Mouse (Mus musculus) midbrain, embryonic 15.5 days (tissue): Measurements from ENCODE around the gene Amz2. TPM values are rescaled to one million over a fixed set of nuclear protein-coding genes. Genes with fewer than 3 reads are reported as not detected.

ENCODE experiments used
- ATAC-seq: fragments of 200-750 bp; cut with Nextera tagmentation; replicated peaks from 2 replicates; pipeline ENCODE4 v1.8.0; 2017; ENCODE audit warnings: moderate TSS enrichment
- H3K27ac ChIP-seq: fragments of 300-500 bp; sonication (generic); 2 replicates; pipeline ENCODE4 v1.5.1; 2015; ENCODE audit warnings: mild to moderate bottlenecking, inconsistent platforms
- H3K27me3 ChIP-seq: fragments of 300-500 bp; sonication (generic); replicated peaks from 2 replicates; pipeline ENCODE4 v1.6.1; 2015; ENCODE audit warnings: inconsistent platforms
- H3K36me3 ChIP-seq: fragments of 300-500 bp; sonication (generic); replicated peaks from 2 replicates; pipeline ENCODE4 v1.6.1; 2015; ENCODE audit warnings: inconsistent platforms
- H3K4me1 ChIP-seq: fragments of 300-500 bp; sonication (generic); 2 replicates; pipeline ENCODE4 v1.6.1; 2015; ENCODE audit warnings: inconsistent platforms
- H3K4me2 ChIP-seq: fragments of 300-500 bp; sonication (generic); 2 replicates; pipeline ENCODE4 v1.6.1; 2015; ENCODE audit warnings: inconsistent platforms, mild to moderate bottlenecking, moderate library complexity
- H3K4me3 ChIP-seq: fragments of 300-500 bp; sonication (generic); 2 replicates; pipeline ENCODE4 v1.5.1; 2015; ENCODE audit warnings: mild to moderate bottlenecking, inconsistent platforms
- H3K9ac ChIP-seq: fragments of 300-500 bp; sonication (generic); 2 replicates; pipeline ENCODE4 v1.6.1; 2015; ENCODE audit warnings: mild to moderate bottlenecking, inconsistent platforms
- H3K9me3 ChIP-seq: fragments of 300-500 bp; sonication (generic); 2 replicates; pipeline ENCODE4 v1.6.1; 2016; ENCODE audit warnings: inconsistent platforms
- WGBS: fragments of 180-500 bp; shearing (Covaris S2); methylation state at CpG from one replicate; pipeline ENCODE4 v1.1.7; 2015; ENCODE audit warnings: mixed read lengths; 5-methylcytosine and 5-hydroxymethylcytosine counted together
- polyA plus RNA-seq: library from polyadenylated mRNA; unstranded; fragments of >200 nt; fragmentation: Nextera tagmentation; extraction: Ambion mirVana; gene quantifications from 2 replicates; pipeline ENCODE4 v1.2.1, GENCODE M21; 2015

Amz2 gene
- polyA plus RNA-seq, 1 experiment from 2014 or later, result 56.7 TPM

DNA sequence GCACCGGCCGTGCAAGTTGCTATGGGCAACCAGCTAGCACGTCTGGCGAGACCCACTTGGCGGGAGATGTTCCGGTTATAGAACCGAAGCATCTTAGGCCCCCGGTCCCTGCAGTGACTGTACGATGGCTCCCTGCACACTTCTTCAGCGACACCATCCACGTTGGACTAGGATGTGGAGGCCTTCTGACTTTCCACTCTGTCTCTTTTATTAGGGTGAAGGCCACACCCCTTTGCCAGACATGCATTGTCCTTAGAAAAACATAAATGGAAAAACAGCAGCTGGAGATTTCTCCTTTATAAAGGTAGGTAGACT lies 483 bp downstream of the Amz2 start:
- no peak for ATAC-seq
- H3K36me3 ChIP-seq, result no peaks in the 10 kb centered on the region
- peak overlapping the region; percentile 75 for H3K27ac ChIP-seq
- no peaks in the 10 kb centered on the region for H3K27me3 ChIP-seq
- 0% methylated on average over 11 of the region's 11 CpGs for WGBS
- peak overlapping the region; percentile 48 for H3K4me3 ChIP-seq
- H3K9ac ChIP-seq, result peak overlapping the region; percentile 49
- H3K4me2 ChIP-seq, result peak overlapping the region; percentile 52
- peaks cover 9% of the 10 kb centered on the region for H3K4me1 ChIP-seq
- no peaks in the 10 kb centered on the region for H3K9me3 ChIP-seq

DNA sequence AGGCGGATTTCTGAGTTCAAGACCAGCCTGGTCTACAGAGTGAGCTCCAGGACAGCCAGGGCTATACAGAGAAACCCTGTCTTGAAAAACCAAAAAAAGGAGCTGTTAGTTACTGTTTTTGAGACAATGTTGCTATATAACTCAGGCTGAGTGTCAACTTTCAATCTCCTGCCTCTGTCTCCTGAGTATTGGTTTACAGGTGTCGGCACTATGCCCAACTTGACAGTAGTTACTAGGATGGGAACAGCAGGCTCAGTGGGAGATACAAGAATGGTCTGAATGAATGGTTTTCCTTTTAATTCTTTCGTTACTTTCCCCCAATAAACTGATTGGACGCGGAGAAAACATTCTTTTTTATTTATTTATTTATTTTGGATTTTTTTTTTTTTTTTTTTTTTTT lies 1.6 kb downstream of the Amz2 start:
- Histone ChIP-seq H3K4me3 (no peak overlapping the region), H3K27me3 (no peaks in the 10 kb centered on the region), H3K27ac (no peak overlapping the region), H3K36me3 (no peaks in the 10 kb centered on the region), H3K4me1 (peaks cover 14% of the 10 kb centered on the region), H3K9me3 (no peaks in the 10 kb centered on the region), H3K9ac (no peak overlapping the region), H3K4me2 (peak overlapping the region; percentile 52)
- WGBS, result 97% methylated on average over 5 of the region's 5 CpGs
- ATAC-seq, result no peak

DNA sequence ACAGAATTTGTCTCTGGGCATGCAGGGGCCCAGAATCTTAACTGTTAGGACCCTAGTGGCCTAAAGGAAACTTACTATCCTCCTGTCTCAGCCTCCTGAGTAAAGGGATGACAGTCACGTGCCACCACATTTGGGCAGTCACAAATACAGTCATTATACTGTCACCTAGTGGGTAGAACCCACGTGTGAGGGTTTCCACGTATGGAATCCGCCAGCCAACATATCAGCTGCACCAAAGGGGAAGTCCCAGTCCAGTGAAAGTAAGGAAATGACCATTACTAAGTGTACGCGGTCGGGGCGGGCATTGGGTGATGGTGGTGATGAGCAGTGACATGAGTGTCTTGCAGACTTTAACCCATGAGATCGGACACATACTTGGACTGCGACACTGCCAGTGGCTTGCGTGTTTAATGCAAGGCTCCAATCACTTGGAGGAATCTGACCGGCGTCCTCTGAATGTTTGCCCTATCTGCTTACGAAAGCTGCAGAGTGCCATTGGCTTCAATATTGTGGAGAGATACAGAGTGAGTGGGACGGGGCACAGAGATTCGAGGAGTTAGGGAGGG lies 8.6 kb downstream of the Amz2 start:
- Histone ChIP-seq H3K9ac (no peak overlapping the region), H3K4me3 (no peak overlapping the region), H3K27me3 (no peaks in the 10 kb centered on the region), H3K4me2 (no peak overlapping the region), H3K36me3 (peaks cover 22% of the 10 kb centered on the region; the same call in 1 of the 2 replicates), H3K4me1 (peaks cover 5% of the 10 kb centered on the region; the same call in 1 of the 2 replicates), H3K27ac (no peak overlapping the region), H3K9me3 (no peaks in the 10 kb centered on the region)
- no peak for ATAC-seq
- WGBS, result 94% methylated on average over 16 of the region's 16 CpGs

DNA sequence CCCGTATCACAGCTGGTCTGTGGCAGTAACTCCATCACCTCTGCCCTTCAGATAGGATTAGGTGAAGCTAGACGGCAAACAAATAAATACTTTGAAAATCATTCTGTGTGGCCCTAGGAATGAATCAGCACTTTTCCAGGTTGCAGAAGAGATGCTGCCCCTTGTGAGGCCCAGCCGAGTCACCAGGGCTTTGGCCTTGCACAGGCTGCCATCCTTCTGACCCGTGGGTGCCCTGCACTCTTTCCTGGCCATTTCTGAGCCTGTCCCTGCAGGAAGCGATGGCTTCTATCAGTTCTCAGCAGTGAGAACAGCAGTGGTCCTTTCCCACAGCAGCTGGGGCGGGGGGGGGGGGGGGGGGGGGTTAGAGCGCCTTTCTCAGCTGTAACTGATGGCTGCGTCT lies 11.1 kb downstream of the Amz2 start:
- WGBS, result 76% methylated on average over 8 of the region's 8 CpGs
- ATAC-seq, result no peak
- H3K9me3 ChIP-seq, result no peaks in the 10 kb centered on the region
- no peaks in the 10 kb centered on the region for H3K27me3 ChIP-seq
- no peak overlapping the region for H3K27ac ChIP-seq
- peaks cover 22% of the 10 kb centered on the region; the same call in 1 of the 2 replicates for H3K36me3 ChIP-seq
- peaks cover 12% of the 10 kb centered on the region for H3K4me1 ChIP-seq
- no peak overlapping the region for H3K4me2 ChIP-seq
- H3K9ac ChIP-seq, result no peak overlapping the region
- no peak overlapping the region for H3K4me3 ChIP-seq

DNA sequence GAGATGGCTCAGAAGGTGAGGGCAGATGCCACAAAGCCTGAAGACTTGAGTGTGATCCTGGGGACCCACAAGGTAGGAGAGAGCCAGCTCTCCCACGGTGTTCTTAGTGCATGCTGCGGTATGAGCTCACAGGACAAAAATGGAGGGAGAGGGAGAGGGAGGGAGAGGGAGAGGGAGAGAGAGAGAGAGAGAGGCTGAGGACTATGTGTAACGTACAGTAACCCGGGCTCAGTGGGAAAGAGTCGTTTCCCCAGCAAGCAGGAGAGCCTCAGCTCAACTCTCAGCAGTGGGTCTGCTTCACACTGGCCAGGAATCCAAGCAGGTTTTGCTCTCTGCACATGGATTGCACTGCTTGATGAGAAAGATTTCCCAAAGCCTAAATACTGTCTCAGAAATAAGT lies 13.5 kb downstream of the Amz2 start:
- ATAC-seq, result peak; percentile 42; the same call in 1 of the 2 replicates
- H3K9ac ChIP-seq, result no peak overlapping the region

DNA sequence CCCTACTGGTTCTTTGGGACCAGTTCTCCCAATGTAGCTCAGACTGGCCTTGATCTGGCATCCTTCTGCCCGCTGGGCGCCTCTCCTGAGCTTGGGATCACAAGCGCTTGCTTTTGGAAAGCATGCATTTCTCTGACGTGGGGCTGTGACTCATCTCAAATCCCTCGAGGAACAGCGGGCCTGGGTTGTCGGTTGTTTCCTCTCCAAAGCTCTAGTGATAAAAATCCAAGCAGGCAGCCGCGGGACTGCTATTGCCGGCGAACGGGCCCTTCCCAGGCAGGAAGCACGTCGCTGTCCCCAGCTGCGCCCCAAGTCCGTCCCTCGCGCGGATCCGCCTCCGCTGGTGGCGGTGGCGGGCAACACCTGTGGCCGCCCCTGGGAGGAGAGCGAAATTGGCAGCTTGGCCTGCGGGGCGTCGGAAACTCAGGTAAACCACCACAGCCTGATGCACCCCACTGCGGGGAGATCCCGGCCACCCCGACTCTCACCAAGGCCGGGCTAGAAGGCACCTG lies 14.1 kb downstream of the Amz2 start:
- H3K9me3 ChIP-seq, result no peaks in the 10 kb centered on the region
- H3K9ac ChIP-seq, result peak overlapping the region; percentile 28
- peak overlapping the region; percentile 69 for H3K4me2 ChIP-seq
- peaks cover 9% of the 10 kb centered on the region; the same call in 1 of the 2 replicates for H3K36me3 ChIP-seq
- peak overlapping the region; percentile 40 for H3K4me3 ChIP-seq
- under 1% methylated on average over 32 of the region's 32 CpGs for WGBS
- ATAC-seq, result peak; percentile 56; the same call in 1 of the 2 replicates
- no peaks in the 10 kb centered on the region for H3K27me3 ChIP-seq
- H3K27ac ChIP-seq, result no peak overlapping the region; the same call in 1 of the 2 replicates
- peaks cover 12% of the 10 kb centered on the region for H3K4me1 ChIP-seq

More for the DNA sequence above, 13.5 kb downstream of the Amz2 start:
- peaks cover 12% of the 10 kb centered on the region for H3K4me1 ChIP-seq
- peaks cover 15% of the 10 kb centered on the region; the same call in 1 of the 2 replicates for H3K36me3 ChIP-seq
- H3K27ac ChIP-seq, result no peak overlapping the region
- no peaks in the 10 kb centered on the region for H3K27me3 ChIP-seq
- no peaks in the 10 kb centered on the region for H3K9me3 ChIP-seq
- H3K4me2 ChIP-seq, result peak overlapping the region; percentile 69; the same call in 1 of the 2 replicates
- WGBS, result 16% methylated on average over 5 of the region's 5 CpGs
- no peak overlapping the region; the same call in 1 of the 2 replicates for H3K4me3 ChIP-seq

DNA sequence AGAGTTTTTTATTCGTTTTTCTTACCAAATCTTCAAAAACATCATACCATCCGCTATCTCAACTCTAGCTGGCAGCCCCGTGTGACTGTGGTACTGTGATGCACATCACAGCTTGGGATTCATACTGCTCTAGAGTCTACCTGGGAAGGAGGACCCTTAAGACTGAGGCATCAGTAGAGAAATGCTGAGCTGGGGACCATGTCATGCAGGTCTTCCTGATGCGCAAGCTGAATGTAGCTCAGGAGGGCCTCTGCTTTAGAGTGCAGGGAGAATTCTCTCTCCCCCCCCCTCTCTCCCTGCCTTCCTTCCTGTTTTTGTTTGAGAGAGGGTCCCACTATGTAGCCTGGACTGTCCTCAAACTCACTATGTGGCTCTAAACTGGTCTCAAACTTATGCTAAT lies 14.9 kb downstream of the Amz2 start:
- H3K4me1 ChIP-seq, result peaks cover 12% of the 10 kb centered on the region
- H3K27ac ChIP-seq, result no peak overlapping the region
- no peak overlapping the region for H3K9ac ChIP-seq
- WGBS, result 62% methylated on average over 4 of the region's 4 CpGs
- no peaks in the 10 kb centered on the region for H3K27me3 ChIP-seq
- peak overlapping the region; percentile 40; the same call in 1 of the 2 replicates for H3K4me3 ChIP-seq
- peaks cover 2% of the 10 kb centered on the region; the same call in 1 of the 2 replicates for H3K36me3 ChIP-seq
- H3K4me2 ChIP-seq, result peak overlapping the region; percentile 69; the same call in 1 of the 2 replicates
- ATAC-seq, result no peak; the same call in 1 of the 2 replicates
- H3K9me3 ChIP-seq, result no peaks in the 10 kb centered on the region

DNA sequence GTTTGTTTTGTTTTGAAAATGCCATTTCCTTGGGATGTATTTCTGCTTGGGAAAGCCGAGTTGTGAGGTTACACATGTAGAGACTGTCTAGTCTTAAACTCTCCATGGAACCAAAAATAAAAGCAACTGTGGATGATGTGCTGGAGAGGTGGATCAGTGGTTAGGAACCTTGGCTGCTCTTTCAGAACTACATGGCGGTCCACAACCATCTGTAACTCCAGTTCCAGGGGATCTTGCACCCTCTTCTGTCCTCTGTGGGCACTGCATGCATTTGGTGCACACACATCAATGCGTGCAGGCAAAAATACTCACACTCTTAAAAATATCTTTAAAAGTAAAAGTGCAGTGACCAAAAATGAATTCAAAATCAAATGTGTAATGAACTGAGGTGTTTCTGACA lies 15.4 kb downstream of the Amz2 start:
- Histone ChIP-seq H3K4me3 (no peak overlapping the region), H3K27me3 (no peaks in the 10 kb centered on the region), H3K36me3 (no peaks in the 10 kb centered on the region), H3K9ac (no peak overlapping the region), H3K4me1 (peaks cover 12% of the 10 kb centered on the region), H3K9me3 (no peaks in the 10 kb centered on the region), H3K4me2 (no peak overlapping the region), H3K27ac (no peak overlapping the region)
- ATAC-seq, result no peak
- 57% methylated on average over 3 of the region's 3 CpGs for WGBS

DNA sequence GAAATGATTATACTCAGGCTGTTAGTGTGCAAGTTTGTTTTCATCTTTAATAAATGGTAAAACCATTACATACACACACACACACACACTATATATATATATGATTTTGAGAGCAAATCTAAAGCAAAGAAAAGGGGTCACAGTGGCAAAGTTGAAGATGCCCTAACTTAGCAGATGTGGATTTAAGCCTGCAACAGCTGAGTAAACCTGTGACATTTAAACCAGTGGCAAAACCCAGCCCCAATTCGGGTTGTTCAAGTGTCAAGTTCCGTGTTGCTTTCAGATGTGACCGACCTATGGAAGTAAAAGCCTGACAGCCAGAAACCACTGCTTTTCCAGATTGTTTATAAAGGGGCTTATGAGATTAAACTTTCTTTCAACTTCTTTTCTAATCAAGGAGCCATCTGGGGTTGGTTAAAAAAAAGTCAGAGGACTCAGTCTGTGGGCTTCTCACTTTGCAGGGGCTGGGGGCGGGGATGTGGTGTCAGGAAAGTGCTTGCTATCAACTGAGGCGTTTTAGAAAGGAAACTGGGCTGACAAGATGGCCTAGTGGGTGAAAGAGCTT lies 16.5 kb downstream of the Amz2 start:
- H3K4me2 ChIP-seq, result no peak overlapping the region
- 60% methylated on average over 5 of the region's 5 CpGs for WGBS
- peaks cover 12% of the 10 kb centered on the region for H3K4me1 ChIP-seq

DNA sequence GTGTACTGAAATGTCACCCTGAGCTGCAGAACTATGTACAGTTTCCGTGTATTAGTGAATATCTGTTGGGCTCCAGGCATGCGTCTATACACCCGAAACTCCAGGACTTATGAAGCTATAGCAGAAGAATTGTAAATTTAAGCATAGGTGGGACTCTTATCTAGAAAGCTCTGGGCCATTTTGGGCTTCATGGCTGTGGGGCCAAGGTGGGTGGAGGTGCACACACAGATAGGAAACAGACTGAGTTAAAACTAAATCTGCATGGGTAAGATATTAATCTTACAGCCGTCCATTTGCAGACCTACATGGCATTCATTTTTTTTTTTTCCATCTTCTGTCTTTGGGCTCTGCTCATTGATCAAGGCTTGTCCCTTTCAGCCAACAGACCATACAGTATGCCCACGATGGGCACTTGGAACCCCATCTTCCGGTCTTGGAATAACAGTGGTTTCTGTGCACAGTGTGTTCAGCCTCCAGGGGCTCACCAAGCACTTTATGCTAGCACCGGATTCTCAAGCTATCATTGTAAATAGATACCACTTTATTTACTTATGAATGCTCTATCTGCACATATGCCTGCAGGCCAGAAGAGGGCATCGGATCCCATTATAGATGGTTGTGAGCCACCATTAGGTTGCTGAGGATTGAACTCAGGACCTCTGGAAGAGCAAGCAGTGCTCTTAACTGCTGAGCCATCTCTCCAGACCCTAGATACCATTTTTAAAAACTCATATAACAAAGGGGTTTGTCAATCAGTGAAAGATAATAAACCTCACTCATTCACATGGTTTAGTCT lies 17.9 kb downstream of the Amz2 start:
- Histone ChIP-seq H3K4me1 (peaks cover 12% of the 10 kb centered on the region), H3K4me2 (no peak overlapping the region), H3K9me3 (no peaks in the 10 kb centered on the region), H3K36me3 (no peaks in the 10 kb centered on the region), H3K27ac (no peak overlapping the region), H3K27me3 (no peaks in the 10 kb centered on the region), H3K9ac (no peak overlapping the region), H3K4me3 (no peak overlapping the region)
- 92% methylated on average over 8 of the region's 8 CpGs for WGBS
- ATAC-seq, result no peak

More for the DNA sequence above, 16.5 kb downstream of the Amz2 start:
- no peaks in the 10 kb centered on the region for H3K9me3 ChIP-seq
- H3K36me3 ChIP-seq, result no peaks in the 10 kb centered on the region
- ATAC-seq, result no peak
- H3K27me3 ChIP-seq, result no peaks in the 10 kb centered on the region
- no peak overlapping the region for H3K9ac ChIP-seq
- H3K4me3 ChIP-seq, result no peak overlapping the region
- H3K27ac ChIP-seq, result no peak overlapping the region

DNA sequence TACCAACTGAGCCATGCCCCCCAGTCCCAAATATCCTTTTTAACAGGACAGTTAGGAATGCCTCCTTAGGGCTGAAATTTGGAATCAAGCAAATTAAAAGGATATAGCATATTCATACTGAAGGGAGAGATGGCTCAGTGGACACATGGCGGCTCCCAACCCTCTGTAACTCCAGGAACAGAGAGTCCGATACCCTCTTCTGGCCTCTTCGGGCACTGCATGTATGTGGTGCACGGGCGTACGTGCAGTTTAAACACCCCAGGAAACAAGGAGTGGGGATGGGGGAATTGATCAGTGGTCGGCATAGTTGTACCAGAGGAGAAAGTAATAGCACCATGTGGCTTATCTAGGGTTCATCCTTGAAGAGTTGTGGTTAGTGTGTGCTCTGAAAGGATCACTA lies 18.9 kb downstream of the Amz2 start:
- Histone ChIP-seq H3K4me2 (no peak overlapping the region), H3K9ac (no peak overlapping the region), H3K27ac (no peak overlapping the region), H3K27me3 (no peaks in the 10 kb centered on the region), H3K4me3 (no peak overlapping the region), H3K36me3 (no peaks in the 10 kb centered on the region), H3K9me3 (no peaks in the 10 kb centered on the region), H3K4me1 (peaks cover 8% of the 10 kb centered on the region)
- ATAC-seq, result no peak
- WGBS, result 48% methylated on average over 7 of the region's 7 CpGs

DNA sequence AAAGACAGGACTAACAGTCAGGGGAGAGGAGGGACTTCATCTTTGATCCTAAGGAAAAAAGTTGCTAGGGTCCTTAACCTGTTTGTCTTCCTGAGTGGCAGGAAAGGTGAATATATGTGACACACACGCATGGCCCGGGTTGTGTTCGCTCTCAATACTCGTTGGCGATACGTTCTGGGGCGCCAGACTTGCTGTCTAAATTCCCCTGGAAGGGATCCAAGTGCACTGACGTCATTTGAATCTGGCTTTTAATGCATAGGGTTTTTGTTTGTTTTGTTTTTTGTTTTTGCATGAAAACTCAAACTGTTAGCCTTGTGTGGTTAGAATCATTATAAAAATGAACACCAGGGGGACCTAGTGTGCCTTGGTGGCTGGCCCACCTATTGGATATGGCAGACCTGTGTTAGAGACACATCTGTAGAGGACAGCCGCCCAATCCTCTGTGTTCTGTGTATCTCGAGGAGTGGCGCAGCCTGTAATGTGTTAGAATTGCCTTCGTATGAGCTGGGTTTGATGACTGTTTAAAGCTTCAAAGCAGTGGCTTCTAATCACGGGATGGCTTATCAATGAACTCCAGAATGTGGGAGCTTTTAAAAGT lies 19.8 kb downstream of the Amz2 start:
- Histone ChIP-seq H3K4me3 (no peak overlapping the region), H3K4me1 (no peaks in the 10 kb centered on the region), H3K36me3 (no peaks in the 10 kb centered on the region), H3K27ac (no peak overlapping the region), H3K9ac (no peak overlapping the region), H3K27me3 (no peaks in the 10 kb centered on the region), H3K4me2 (no peak overlapping the region), H3K9me3 (no peaks in the 10 kb centered on the region)
- no peak for ATAC-seq
- WGBS, result 57% methylated on average over 13 of the region's 13 CpGs
